Mouse (Mus musculus) cortical plate, adult 2 months (tissue): ENCODE data around the gene Got1.

Source experiments
- CTCF ChIP-seq: fragments of 200-500 bp; IDR thresholded peaks from 2 replicates; pipeline ENCODE4 v1.5.1; 2011; ENCODE audit warnings: mild to moderate bottlenecking, control low read depth, low read length; ENCODE audit not compliant: insufficient read depth; ENCODE audit errors: extremely low read depth
- POLR2A ChIP-seq: fragments of 200-500 bp; IDR thresholded peaks from 2 replicates; pipeline ENCODE4 v1.6.1; 2011; ENCODE audit warnings: mild to moderate bottlenecking, low read length, control low read depth; ENCODE audit not compliant: insufficient read depth; ENCODE audit errors: extremely low read depth

DNA sequence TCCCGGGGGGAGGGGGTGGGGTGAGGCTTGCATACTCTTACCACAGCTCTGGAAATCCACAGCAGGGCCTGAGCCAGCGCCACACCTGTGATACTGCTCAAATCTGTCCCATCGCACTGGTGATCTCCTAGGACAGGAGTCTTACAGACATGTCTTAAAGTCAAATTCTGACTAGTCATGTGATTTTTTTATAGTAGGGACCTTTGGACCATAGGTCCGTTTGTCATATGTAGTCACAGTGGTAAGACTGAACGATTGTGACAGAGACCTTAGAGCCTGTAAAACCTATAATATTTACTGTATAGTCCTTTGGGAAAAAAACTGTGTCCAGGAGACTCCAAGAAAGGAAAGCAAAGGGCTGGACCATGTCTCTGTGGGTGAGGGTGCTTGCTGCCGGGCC lies 30.5 kb downstream of the Got1 start:
- TF ChIP-seq POLR2A: no peak
- no peak for TF ChIP-seq CTCF
